Mouse (Mus musculus): ENCODE results near the gene Foxn3. TPM values are rescaled to one million over a fixed set of nuclear protein-coding genes. Genes with fewer than 3 reads are reported as not detected.

Gene Foxn3
- polyA plus RNA-seq, 1 experiment from 2014 or later: 97.6 TPM

DNA sequence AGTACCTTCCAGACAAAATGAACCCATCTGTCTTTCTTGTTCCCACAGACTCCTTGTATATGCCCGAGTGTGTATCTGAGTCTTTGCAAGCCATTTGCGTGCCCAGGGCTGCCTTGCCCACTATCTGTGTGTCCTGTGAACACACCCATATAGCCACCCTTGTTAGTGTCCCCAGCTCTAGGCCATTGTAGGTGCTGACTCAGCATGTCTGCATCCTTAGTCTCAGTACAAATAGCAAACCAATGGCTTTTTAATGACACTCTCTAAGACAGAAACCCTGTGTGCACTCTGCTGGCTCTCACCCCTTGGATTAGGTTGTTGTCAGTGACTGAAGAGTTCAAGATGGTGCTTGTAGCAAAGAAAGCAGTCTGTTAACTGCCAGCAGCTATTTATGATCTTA is 33.0 kb upstream of the Foxn3 start:
- Histone ChIP-seq H3K27me3 (no peaks in the 10 kb centered on the region), H3K4me2 (replicated peaks) (no peak overlapping the region), H3K9ac (no peak overlapping the region), H3K4me1 (peaks cover 9% of the 10 kb centered on the region; the same call in 1 of the 2 replicates), H3K36me3 (no peaks in the 10 kb centered on the region), H3K9me3 (replicated peaks) (no peaks in the 10 kb centered on the region), H3K4me3 (replicated peaks) (no peak overlapping the region), H3K27ac (replicated peaks) (no peak overlapping the region)
- ATAC-seq (ENCODE audit: insufficient number of reproducible peaks, low FRiP score, low TSS enrichment, low read depth): no peak
- 82% methylated on average over 2 of the region's 2 CpGs for WGBS

DNA sequence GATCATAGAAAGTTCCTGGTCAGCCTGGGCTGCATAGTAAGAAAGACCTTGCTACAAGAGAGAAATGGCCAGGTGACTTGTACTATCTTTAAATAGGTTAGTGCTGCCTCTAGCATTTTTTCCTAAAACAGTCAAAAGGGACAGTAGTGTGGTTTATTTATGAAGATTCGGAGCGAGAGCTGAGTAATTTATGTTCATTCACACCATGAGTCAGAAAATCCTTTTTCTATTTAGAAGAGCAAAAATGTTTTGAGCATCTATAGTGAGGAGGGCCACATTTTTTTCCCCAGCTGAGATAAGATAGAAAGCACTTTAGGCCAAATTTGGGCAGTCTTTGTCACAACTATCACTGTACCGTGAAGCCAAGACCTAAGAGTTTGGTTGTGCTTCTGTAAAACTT is 24.0 kb upstream of the Foxn3 start:
- no peak overlapping the region for H3K4me2 ChIP-seq (replicated peaks)
- H3K4me1 ChIP-seq: no peaks in the 10 kb centered on the region
- no peak overlapping the region for H3K4me3 ChIP-seq (replicated peaks)
- H3K27ac ChIP-seq (replicated peaks): no peak overlapping the region
- WGBS: 82% methylated on average over 3 of the region's 3 CpGs
- no peak for ATAC-seq (ENCODE audit: insufficient number of reproducible peaks, low FRiP score, low TSS enrichment, low read depth)
- H3K9ac ChIP-seq: no peak overlapping the region
- H3K9me3 ChIP-seq (replicated peaks): no peaks in the 10 kb centered on the region
- H3K27me3 ChIP-seq: no peaks in the 10 kb centered on the region
- no peaks in the 10 kb centered on the region for H3K36me3 ChIP-seq

DNA sequence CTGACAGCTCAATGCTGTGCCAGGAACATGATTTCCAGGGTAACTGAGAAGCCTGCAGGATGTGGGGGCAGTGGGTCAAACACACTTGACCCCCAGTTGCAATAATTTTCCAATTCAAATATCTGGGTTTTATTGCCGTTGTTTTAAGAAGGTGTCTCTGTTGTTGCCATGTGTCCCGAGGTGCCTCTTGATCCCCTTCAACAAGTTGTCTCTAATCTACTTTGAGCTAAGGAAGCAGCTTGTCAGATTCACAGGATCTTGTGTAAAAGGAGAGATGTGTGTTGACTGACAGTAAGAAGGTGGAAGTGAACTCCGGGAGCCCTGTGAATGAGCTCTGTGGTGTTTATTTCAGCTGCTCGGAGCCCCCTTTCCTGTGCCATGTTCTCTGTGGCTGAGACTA is 16.6 kb upstream of the Foxn3 start:
- Histone ChIP-seq H3K36me3 (no peaks in the 10 kb centered on the region), H3K9me3 (replicated peaks) (no peaks in the 10 kb centered on the region), H3K4me3 (replicated peaks) (no peak overlapping the region), H3K27ac (replicated peaks) (no peak overlapping the region), H3K4me2 (replicated peaks) (no peak overlapping the region), H3K4me1 (no peaks in the 10 kb centered on the region), H3K27me3 (no peaks in the 10 kb centered on the region), H3K9ac (no peak overlapping the region)
- ATAC-seq (ENCODE audit: insufficient number of reproducible peaks, low FRiP score, low TSS enrichment, low read depth): no peak
- 76% methylated on average over 4 of the region's 4 CpGs for WGBS

DNA sequence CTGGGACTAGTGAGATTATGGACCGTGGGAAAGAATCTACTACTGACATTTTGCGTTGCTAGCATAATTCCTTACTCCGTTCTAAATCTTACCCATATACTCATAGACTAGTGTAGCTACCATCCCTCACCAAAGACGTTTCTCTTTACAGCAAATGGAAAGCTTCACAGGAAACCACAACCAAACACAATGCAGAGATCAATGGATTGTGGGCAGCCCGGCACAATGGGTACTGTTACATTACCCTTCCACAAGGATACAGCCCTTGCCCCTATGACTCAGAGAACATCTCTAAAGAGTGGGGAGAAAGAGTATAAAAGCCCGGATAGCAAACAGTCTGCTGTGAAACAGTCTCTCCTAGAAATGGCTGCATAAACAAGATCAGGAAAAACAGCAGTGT is 13.3 kb upstream of the Foxn3 start:
- Histone ChIP-seq H3K9ac (no peak overlapping the region), H3K36me3 (no peaks in the 10 kb centered on the region), H3K9me3 (replicated peaks) (no peaks in the 10 kb centered on the region), H3K4me1 (no peaks in the 10 kb centered on the region), H3K4me2 (replicated peaks) (no peak overlapping the region), H3K27ac (replicated peaks) (no peak overlapping the region), H3K27me3 (no peaks in the 10 kb centered on the region), H3K4me3 (replicated peaks) (no peak overlapping the region)
- ATAC-seq (ENCODE audit: insufficient number of reproducible peaks, low FRiP score, low TSS enrichment, low read depth): no peak
- WGBS: 61% methylated on average over 6 of the region's 6 CpGs

- Histone ChIP-seq H3K9me3 (replicated peaks) (no peaks in the 10 kb centered on the region), H3K36me3 (no peaks in the 10 kb centered on the region), H3K27me3 (no peaks in the 10 kb centered on the region), H3K4me1 (peaks cover 7% of the 10 kb centered on the region; the same call in 1 of the 2 replicates), H3K4me2 (replicated peaks) (no peak overlapping the region), H3K9ac (no peak overlapping the region), H3K4me3 (replicated peaks) (no peak overlapping the region), H3K27ac (replicated peaks) (no peak overlapping the region)
- no peak for ATAC-seq (ENCODE audit: insufficient number of reproducible peaks, low FRiP score, low TSS enrichment, low read depth)
- 49% methylated on average over 13 of the region's 13 CpGs for WGBS
Measured at GRCm38 (mm10) chr12:99574299-99574698, 10.9 kb upstream of the Foxn3 start.

DNA sequence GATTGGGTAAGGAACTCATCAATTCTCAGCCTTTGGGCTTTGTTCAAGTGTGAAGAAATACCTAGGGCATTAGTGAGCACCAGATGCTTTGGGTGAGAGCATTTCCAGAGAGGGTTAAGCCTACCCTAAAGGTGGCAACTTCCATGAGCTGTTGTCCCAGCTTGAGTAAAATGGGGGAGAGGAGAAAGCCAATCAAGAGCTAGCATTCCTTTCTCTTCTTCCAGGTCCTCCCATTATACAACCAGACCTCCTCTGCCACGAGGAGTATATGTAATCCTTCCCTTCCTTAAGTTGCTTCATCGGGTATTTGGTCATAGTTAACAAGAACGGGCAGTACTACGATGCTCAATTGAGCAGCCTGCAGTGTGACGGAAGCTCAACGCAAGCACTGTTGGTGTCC is 9.7 kb upstream of the Foxn3 start:
- no peak overlapping the region for H3K4me3 ChIP-seq (replicated peaks)
- ATAC-seq (ENCODE audit: insufficient number of reproducible peaks, low FRiP score, low TSS enrichment, low read depth): no peak
- H3K4me2 ChIP-seq (replicated peaks): no peak overlapping the region
- H3K4me1 ChIP-seq: peaks cover 7% of the 10 kb centered on the region; the same call in 1 of the 2 replicates
- no peak overlapping the region for H3K9ac ChIP-seq
- H3K27me3 ChIP-seq: no peaks in the 10 kb centered on the region
- H3K36me3 ChIP-seq: no peaks in the 10 kb centered on the region
- no peaks in the 10 kb centered on the region for H3K9me3 ChIP-seq (replicated peaks)
- H3K27ac ChIP-seq (replicated peaks): no peak overlapping the region
- 90% methylated on average over 6 of the region's 6 CpGs for WGBS

GRCm38 (mm10) chr12:99571999-99572398 is 8.6 kb upstream of the Foxn3 start:
- no peak for ATAC-seq (ENCODE audit: insufficient number of reproducible peaks, low FRiP score, low TSS enrichment, low read depth)
- H3K4me2 ChIP-seq (replicated peaks): no peak overlapping the region
- H3K27me3 ChIP-seq: no peaks in the 10 kb centered on the region
- no peak overlapping the region for H3K27ac ChIP-seq (replicated peaks)
- H3K9me3 ChIP-seq (replicated peaks): no peaks in the 10 kb centered on the region
- H3K36me3 ChIP-seq: no peaks in the 10 kb centered on the region
- no peak overlapping the region for H3K9ac ChIP-seq
- H3K4me3 ChIP-seq (replicated peaks): no peak overlapping the region
- peaks cover 7% of the 10 kb centered on the region; the same call in 1 of the 2 replicates for H3K4me1 ChIP-seq
- 82% methylated on average over 8 of the region's 8 CpGs for WGBS

DNA sequence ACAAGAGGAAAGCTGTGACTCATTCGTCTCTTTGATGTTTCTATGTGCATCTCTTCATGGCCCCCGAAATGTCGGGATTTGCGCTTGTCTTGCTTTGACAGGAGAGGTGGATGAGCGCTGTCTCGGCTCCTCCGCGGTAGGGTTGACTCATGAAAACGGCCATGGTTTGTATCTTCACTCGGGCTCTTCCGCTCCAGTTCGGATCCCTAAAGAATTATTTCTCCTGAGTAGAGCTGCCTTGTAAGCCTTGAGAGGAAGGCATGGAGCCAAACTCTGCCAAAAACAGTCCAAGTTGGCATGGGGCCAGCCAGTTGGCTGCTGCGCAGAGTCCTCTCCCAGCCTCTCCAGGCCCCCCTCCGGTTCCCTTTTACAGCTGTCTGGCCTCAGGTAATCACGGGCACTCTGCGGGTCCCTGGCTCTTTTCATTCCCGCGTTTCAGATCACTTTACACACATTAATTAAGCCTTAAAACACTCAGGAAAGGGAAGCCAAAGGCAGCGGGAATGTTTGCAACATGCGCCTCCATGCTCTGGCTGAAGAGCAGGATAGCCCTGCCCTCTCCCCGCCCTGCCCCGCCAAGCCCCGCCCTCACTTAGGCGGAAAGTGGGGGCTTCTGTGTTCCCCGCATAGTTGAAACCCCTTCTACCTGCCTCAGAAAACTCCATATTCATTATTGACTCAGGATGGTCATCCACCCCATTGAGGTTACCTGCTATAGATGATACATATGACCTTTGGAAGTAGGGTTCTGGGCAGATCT is 7.0 kb upstream of the Foxn3 start:
- no peak overlapping the region; the same call in 1 of the 2 replicates for H3K4me3 ChIP-seq (replicated peaks)
- no peaks in the 10 kb centered on the region for H3K36me3 ChIP-seq
- no peak overlapping the region for H3K9ac ChIP-seq
- peak; percentile 45; the same call in 1 of the 2 replicates for ATAC-seq (ENCODE audit: insufficient number of reproducible peaks, low FRiP score, low TSS enrichment, low read depth)
- WGBS: 63% methylated on average over 25 of the region's 25 CpGs
- H3K27me3 ChIP-seq: no peaks in the 10 kb centered on the region
- H3K4me1 ChIP-seq: peaks cover 7% of the 10 kb centered on the region; the same call in 1 of the 2 replicates
- H3K27ac ChIP-seq (replicated peaks): no peak overlapping the region
- no peaks in the 10 kb centered on the region for H3K9me3 ChIP-seq (replicated peaks)
- peak overlapping the region; percentile 28; the same call in 1 of the 2 replicates for H3K4me2 ChIP-seq (replicated peaks)

DNA sequence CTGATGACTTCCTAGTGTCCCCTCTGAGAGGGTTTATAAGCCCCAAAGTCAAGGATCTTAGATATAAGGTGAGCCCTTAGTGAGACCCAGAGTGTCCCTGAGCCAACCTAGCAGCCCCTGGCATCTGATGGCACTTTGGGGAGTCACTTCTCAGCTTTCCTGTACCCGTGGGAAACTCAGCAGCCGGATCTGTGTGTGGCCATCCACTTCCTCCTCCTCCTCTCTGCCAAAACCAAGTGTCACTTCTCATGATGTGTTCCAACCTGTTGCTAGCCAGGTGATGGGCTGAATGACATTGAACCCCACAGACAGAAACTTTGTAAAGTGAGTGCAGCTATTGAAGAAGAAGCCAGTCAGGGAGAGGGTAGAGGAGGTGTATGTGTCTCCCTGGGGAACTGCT is 2.2 kb upstream of the Foxn3 start:
- Histone ChIP-seq H3K4me3 (replicated peaks) (no peak overlapping the region), H3K9me3 (replicated peaks) (no peaks in the 10 kb centered on the region), H3K4me2 (replicated peaks) (no peak overlapping the region), H3K27me3 (no peaks in the 10 kb centered on the region), H3K27ac (replicated peaks) (no peak overlapping the region), H3K9ac (no peak overlapping the region), H3K36me3 (no peaks in the 10 kb centered on the region), H3K4me1 (peaks cover 20% of the 10 kb centered on the region)
- WGBS: 60% methylated on average over 2 of the region's 2 CpGs
- ATAC-seq (ENCODE audit: insufficient number of reproducible peaks, low FRiP score, low TSS enrichment, low read depth): no peak

- ATAC-seq (ENCODE audit: insufficient number of reproducible peaks, low FRiP score, low TSS enrichment, low read depth): no peak
- H3K9ac ChIP-seq: no peak overlapping the region
- H3K27ac ChIP-seq (replicated peaks): no peak overlapping the region
- peaks cover 15% of the 10 kb centered on the region for H3K4me1 ChIP-seq
- WGBS: 40% methylated on average over 9 of the region's 9 CpGs
- no peak overlapping the region for H3K4me3 ChIP-seq (replicated peaks)
- H3K4me2 ChIP-seq (replicated peaks): peak overlapping the region; percentile 87; the same call in 1 of the 2 replicates
- no peaks in the 10 kb centered on the region for H3K36me3 ChIP-seq
- H3K9me3 ChIP-seq (replicated peaks): no peaks in the 10 kb centered on the region
- no peaks in the 10 kb centered on the region for H3K27me3 ChIP-seq
Measured at GRCm38 (mm10) chr12:99564301-99564910, 1.0 kb upstream of the Foxn3 start.

GRCm38 (mm10) chr12:99562867-99563189 is 554 bp downstream of the Foxn3 start:
- no peak for ATAC-seq (ENCODE audit: insufficient number of reproducible peaks, low FRiP score, low TSS enrichment, low read depth)
- H3K4me2 ChIP-seq (replicated peaks): peak overlapping the region; percentile 87

More at GRCm38 (mm10) chr12:99562867-99563189, 554 bp downstream of the Foxn3 start:
- 0% methylated on average over 10 of the region's 10 CpGs for WGBS
- H3K27ac ChIP-seq (replicated peaks): peak overlapping the region; percentile 71
- peaks cover 25% of the 10 kb centered on the region for H3K4me1 ChIP-seq
- no peaks in the 10 kb centered on the region for H3K36me3 ChIP-seq
- H3K27me3 ChIP-seq: no peaks in the 10 kb centered on the region
- 0 out of 2 replicates have a peak overlapping the region, but pooled peaks have one; percentile 9 for H3K9ac ChIP-seq
- no peaks in the 10 kb centered on the region for H3K9me3 ChIP-seq (replicated peaks)
- H3K4me3 ChIP-seq (replicated peaks): peak overlapping the region; percentile 87

Measured in embryonic facial prominence, embryonic 15.5 days (tissue).